Mouse (Mus musculus): ENCODE measurements around the gene Arhgap24. TPM values are rescaled to one million over a fixed set of nuclear protein-coding genes. Genes with fewer than 3 reads are reported as not detected.
"Not testable (repeated sequence)": the region's sequence is repeated elsewhere in the genome, so short reads cannot be mapped to it uniquely, and the experiment has no call there.

Gene Arhgap24
- polyA plus RNA-seq, 1 experiment, result 12.5 TPM

GRCm38 (mm10) chr5:102858047-102858446 is 376.9 kb downstream of the Arhgap24 start:
- no peaks in the 10 kb centered on the region for H3K36me3 ChIP-seq (ENCODE audit: control insufficient read depth, insufficient read depth)
- no peaks in the 10 kb centered on the region for H3K79me2 ChIP-seq (ENCODE audit: control insufficient read depth, insufficient read depth)
- no peaks in the 10 kb centered on the region for H3K27me3 ChIP-seq (ENCODE audit: control insufficient read depth, insufficient read depth, insufficient read length)
- H3ac ChIP-seq (ENCODE audit: control insufficient read depth, insufficient read length), result no peak overlapping the region
- TF ChIP-seq USF1 (IDR thresholded peaks at IDR 0.05; ENCODE audit: low read depth) (no peak), E2F4 (IDR thresholded peaks at IDR 0.05; ENCODE audit: insufficient read depth) (no peak), POLR2A (IDR thresholded peaks at IDR 0.05; ENCODE audit: insufficient read length, low read depth) (no peak), POLR2AphosphoS2 (IDR thresholded peaks at IDR 0.05; ENCODE audit: insufficient read length, low read depth) (no peak), TCF12 (IDR thresholded peaks at IDR 0.05; ENCODE audit: insufficient read depth, poor library complexity, severe bottlenecking) (no peak), MYOD1 (IDR thresholded peaks at IDR 0.05; ENCODE audit: control insufficient read depth in 1 of 3, insufficient read length in 2 of 3, low read depth in 2 of 3) (no peak), CEBPB (IDR thresholded peaks at IDR 0.05; ENCODE audit: insufficient read depth, poor library complexity, severe bottlenecking) (peak; percentile 77), SRF (IDR thresholded peaks at IDR 0.05; ENCODE audit: control insufficient read depth, insufficient read length, low read depth) (no peak), MAX (IDR thresholded peaks at IDR 0.05; ENCODE audit: low read depth) (no peak)
- H3K4me3 ChIP-seq, result no peak overlapping the region
- H3K4me2 ChIP-seq (ENCODE audit: low read depth), result no peak overlapping the region

- H3K36me3 ChIP-seq (ENCODE audit: control insufficient read depth, insufficient read depth), result no peaks in the 10 kb centered on the region
- H3K4me3 ChIP-seq, result no peak overlapping the region
- H3K4me2 ChIP-seq (ENCODE audit: low read depth), result no peak overlapping the region
- H3K79me2 ChIP-seq (ENCODE audit: control insufficient read depth, insufficient read depth), result no peaks in the 10 kb centered on the region
- H3ac ChIP-seq (ENCODE audit: control insufficient read depth, insufficient read length), result no peak overlapping the region
- TF ChIP-seq TCF12 (IDR thresholded peaks at IDR 0.05; ENCODE audit: insufficient read depth, poor library complexity, severe bottlenecking), result no peak
- no peak for TF ChIP-seq SRF (IDR thresholded peaks at IDR 0.05; ENCODE audit: control insufficient read depth, insufficient read length, low read depth)
- no peak for TF ChIP-seq CEBPB (IDR thresholded peaks at IDR 0.05; ENCODE audit: insufficient read depth, poor library complexity, severe bottlenecking)
- TF ChIP-seq MYOG (IDR thresholded peaks at IDR 0.05; ENCODE audit: control insufficient read depth in 1 of 3, insufficient read depth in 1 of 3, insufficient read length in 2 of 3, low read depth in 2 of 3), result no peak
- TF ChIP-seq TCF3 (IDR thresholded peaks at IDR 0.05; ENCODE audit: insufficient read length, low read depth), result no peak
- TF ChIP-seq MYOD1 (IDR thresholded peaks at IDR 0.05; ENCODE audit: control insufficient read depth in 1 of 3, insufficient read length in 2 of 3, low read depth in 2 of 3), result no peak
- no peak for TF ChIP-seq POLR2AphosphoS2 (IDR thresholded peaks at IDR 0.05; ENCODE audit: insufficient read length, low read depth)
- TF ChIP-seq USF1 (IDR thresholded peaks at IDR 0.05; ENCODE audit: low read depth), result no peak
- no peak for TF ChIP-seq POLR2A (IDR thresholded peaks at IDR 0.05; ENCODE audit: insufficient read length, low read depth)
- no peak for TF ChIP-seq MAX (IDR thresholded peaks at IDR 0.05; ENCODE audit: low read depth)
- TF ChIP-seq REST (IDR thresholded peaks at IDR 0.05; ENCODE audit: insufficient read depth, insufficient read length), result no peak
- TF ChIP-seq E2F4 (IDR thresholded peaks at IDR 0.05; ENCODE audit: insufficient read depth), result no peak
- no peaks in the 10 kb centered on the region for H3K27me3 ChIP-seq (ENCODE audit: control insufficient read depth, insufficient read depth, insufficient read length)
These were observed 378.6 kb downstream of the Arhgap24 start for GRCm38 (mm10) chr5:102859749-102860148.

- Histone ChIP-seq H3K4me3 (no peak overlapping the region), H3K36me3 (ENCODE audit: control insufficient read depth, insufficient read depth) (no peaks in the 10 kb centered on the region), H3K27me3 (ENCODE audit: control insufficient read depth, insufficient read depth, insufficient read length) (no peaks in the 10 kb centered on the region), H3K4me2 (ENCODE audit: low read depth) (no peak overlapping the region), H3K79me2 (ENCODE audit: control insufficient read depth, insufficient read depth) (no peaks in the 10 kb centered on the region), H3ac (ENCODE audit: control insufficient read depth, insufficient read length) (no peak overlapping the region)
- no peak for TF ChIP-seq REST (IDR thresholded peaks at IDR 0.05; ENCODE audit: insufficient read depth, insufficient read length)
These were observed 387.0 kb downstream of the Arhgap24 start for GRCm38 (mm10) chr5:102868196-102868595.

GRCm38 (mm10) chr5:102872996-102873395 is 391.8 kb downstream of the Arhgap24 start:
- H3ac ChIP-seq (ENCODE audit: control insufficient read depth, insufficient read length); H3K79me2 ChIP-seq (ENCODE audit: control insufficient read depth, insufficient read depth); H3K4me3 ChIP-seq; H3K4me2 ChIP-seq (ENCODE audit: low read depth); H3K27me3 ChIP-seq (ENCODE audit: control insufficient read depth, insufficient read depth, insufficient read length); H3K36me3 ChIP-seq (ENCODE audit: control insufficient read depth, insufficient read depth): not testable (repeated sequence)

- Histone ChIP-seq H3K27me3 (ENCODE audit: control insufficient read depth, insufficient read depth, insufficient read length) (no peaks in the 10 kb centered on the region), H3K4me3 (no peak overlapping the region), H3K79me2 (ENCODE audit: control insufficient read depth, insufficient read depth) (no peaks in the 10 kb centered on the region), H3ac (ENCODE audit: control insufficient read depth, insufficient read length) (no peak overlapping the region), H3K36me3 (ENCODE audit: control insufficient read depth, insufficient read depth) (peaks cover 11% of the 10 kb centered on the region), H3K4me2 (ENCODE audit: low read depth) (no peak overlapping the region)
- TF ChIP-seq POLR2AphosphoS2 (IDR thresholded peaks at IDR 0.05; ENCODE audit: insufficient read length, low read depth), result no peak
- TF ChIP-seq MYOG (IDR thresholded peaks at IDR 0.05; ENCODE audit: control insufficient read depth in 1 of 3, insufficient read depth in 1 of 3, insufficient read length in 2 of 3, low read depth in 2 of 3), result no peak
- TF ChIP-seq USF1 (IDR thresholded peaks at IDR 0.05; ENCODE audit: low read depth), result no peak
- no peak for TF ChIP-seq REST (IDR thresholded peaks at IDR 0.05; ENCODE audit: insufficient read depth, insufficient read length)
- no peak for TF ChIP-seq E2F4 (IDR thresholded peaks at IDR 0.05; ENCODE audit: insufficient read depth)
- no peak for TF ChIP-seq TCF12 (IDR thresholded peaks at IDR 0.05; ENCODE audit: insufficient read depth, poor library complexity, severe bottlenecking)
- TF ChIP-seq MAX (IDR thresholded peaks at IDR 0.05; ENCODE audit: low read depth), result no peak
- TF ChIP-seq POLR2A (IDR thresholded peaks at IDR 0.05; ENCODE audit: insufficient read length, low read depth), result no peak
- no peak for TF ChIP-seq SRF (IDR thresholded peaks at IDR 0.05; ENCODE audit: control insufficient read depth, insufficient read length, low read depth)
These were observed 393.6 kb downstream of the Arhgap24 start for GRCm38 (mm10) chr5:102874605-102875298.

All from myocyte (in vitro differentiated cells).